Mouse (Mus musculus): ENCODE data around the gene Clcf1.

DNA sequence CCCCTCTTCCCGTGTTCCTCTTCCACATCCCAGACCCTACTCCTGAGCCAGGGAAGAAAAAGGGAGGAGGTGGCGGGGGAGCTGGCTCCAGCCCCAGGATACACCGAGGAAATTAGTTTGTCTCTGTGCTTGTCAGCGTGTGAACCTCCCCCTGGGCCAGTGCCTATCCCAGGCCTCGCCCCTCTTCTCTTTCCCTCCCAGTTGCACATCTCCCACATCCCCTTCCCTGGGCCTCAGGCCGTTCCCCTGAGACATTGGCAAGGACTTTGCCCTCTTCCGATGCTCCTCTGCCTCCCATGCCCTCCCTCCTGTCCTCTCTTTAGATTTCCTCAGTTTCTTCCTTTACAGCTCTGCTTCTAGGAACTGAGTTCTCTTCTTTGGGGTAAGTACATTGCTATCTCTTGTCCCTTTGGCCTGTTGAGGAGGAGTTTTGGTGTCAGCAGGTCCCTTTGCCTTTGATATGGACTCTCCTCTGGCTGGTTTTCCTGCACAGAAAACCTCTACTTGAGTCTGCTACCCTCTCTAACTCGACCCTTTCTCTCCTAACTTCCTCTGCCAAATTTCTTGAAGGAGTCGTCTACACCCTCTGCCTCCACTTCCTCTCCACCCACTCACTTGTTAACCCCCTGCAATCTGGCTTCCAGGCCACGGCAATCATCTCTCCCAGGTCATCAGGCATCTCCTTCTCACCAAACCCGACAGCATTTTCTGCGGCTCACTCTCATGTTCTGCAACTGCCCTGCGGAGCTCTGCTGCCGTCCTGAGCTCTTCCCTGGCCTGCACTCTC is 7.1 kb downstream of the Clcf1 start:
- TF ChIP-seq CTCF (IDR thresholded peaks at IDR 0.05; ENCODE audit: borderline replicate concordance, insufficient read depth, low read length) (no peak), POLR2A (IDR thresholded peaks at IDR 0.05; ENCODE audit: low read depth, low read length) (no peak)
